1 mouse cellular context compared by ENCODE assay signal in the genomic region with DNA sequence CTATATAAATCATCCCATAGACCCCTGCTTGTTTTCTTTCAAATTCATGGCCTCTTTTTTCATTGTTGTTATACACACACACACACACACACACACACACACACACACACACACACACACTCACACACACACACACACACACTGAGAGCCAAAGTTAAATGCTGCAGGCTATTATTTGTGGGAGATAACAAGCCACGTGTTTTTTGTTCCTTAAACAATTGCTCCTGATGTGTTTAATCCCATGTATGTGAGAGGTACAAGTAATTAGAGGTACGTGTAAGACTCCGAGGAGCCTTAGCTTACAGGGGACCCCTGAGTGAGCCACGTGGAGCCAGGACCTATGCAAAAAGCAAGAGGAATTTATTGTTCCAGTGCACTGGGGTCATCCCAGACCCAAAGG.
TF ChIP-seq lines count a peak whose summit lies in the region.

No protein-coding gene starts in this region.

TF ChIP-seq in MEL, 35 proteins besides CTCF, POLR2A, EP300 and RAD21 (continued from another document):
- no peak for TF ChIP-seq ZMIZ1 (IDR thresholded peaks at IDR 0.05; ENCODE audit: low read depth, low read length)
- TF ChIP-seq ZNF384 (IDR thresholded peaks at IDR 0.05; ENCODE audit: low read depth, low read length) = no peak
- TF ChIP-seq ZC3H11A (IDR thresholded peaks at IDR 0.05; ENCODE audit: low read depth, low read length) = no peak
